Mouse (Mus musculus) kidney, postnatal 10 days (tissue): Measurements from ENCODE around the gene Vps18.
A peak's percentile ranks its signal among the peaks of the same experiment; 100 is the strongest.

Source experiments
- DNase-seq: peaks from one replicate; pipeline ENCODE4 v3.0.0; 2021; ENCODE audit warnings: mixed read lengths

Gene Vps18

GRCm38 (mm10) chr2:119292852-119293251 is 4.3 kb downstream of the Vps18 start:
- no peak for DNase-seq

- no peak for DNase-seq
These were observed 4.8 kb downstream of the Vps18 start for GRCm38 (mm10) chr2:119293311-119293710.

- DNase-seq = no peak
These were observed 5.3 kb downstream of the Vps18 start for GRCm38 (mm10) chr2:119293776-119294390.

GRCm38 (mm10) chr2:119294411-119294810 is 5.9 kb downstream of the Vps18 start:
- no peak for DNase-seq

GRCm38 (mm10) chr2:119296756-119297155 is 8.2 kb downstream of the Vps18 start:
- no peak for DNase-seq

GRCm38 (mm10) chr2:119297506-119297905 is 9.0 kb downstream of the Vps18 start:
- DNase-seq = no peak

- DNase-seq = peak; percentile 83
These were observed 9.8 kb downstream of the Vps18 start for GRCm38 (mm10) chr2:119298330-119298729.

GRCm38 (mm10) chr2:119298839-119299238 is 10.3 kb downstream of the Vps18 start:
- DNase-seq = no peak

- DNase-seq = peak; percentile 96
These were observed 11.7 kb downstream of the Vps18 start for GRCm38 (mm10) chr2:119299981-119300818.

GRCm38 (mm10) chr2:119300819-119301493 is 12.4 kb downstream of the Vps18 start:
- DNase-seq = peak; percentile 82

GRCm38 (mm10) chr2:119302876-119303275 is 14.3 kb downstream of the Vps18 start:
- peak; percentile 28 for DNase-seq

- DNase-seq = no peak
These were observed 15.9 kb downstream of the Vps18 start for GRCm38 (mm10) chr2:119304391-119304790.

GRCm38 (mm10) chr2:119304798-119305208 is 16.3 kb downstream of the Vps18 start:
- peak; percentile 92 for DNase-seq

GRCm38 (mm10) chr2:119311544-119311943 is 23.0 kb downstream of the Vps18 start:
- peak; percentile 86 for DNase-seq

- DNase-seq = no peak
These were observed 23.9 kb downstream of the Vps18 start for GRCm38 (mm10) chr2:119312380-119312958.

- peak; percentile 33 for DNase-seq
These were observed 25.4 kb downstream of the Vps18 start for GRCm38 (mm10) chr2:119313780-119314479.

GRCm38 (mm10) chr2:119314742-119315310 is 26.3 kb downstream of the Vps18 start:
- peak; percentile 35 for DNase-seq

GRCm38 (mm10) chr2:119318043-119318710 is 29.6 kb downstream of the Vps18 start:
- DNase-seq = peak; percentile 40

- peak; percentile 71 for DNase-seq
These were observed 32.0 kb downstream of the Vps18 start for GRCm38 (mm10) chr2:119320571-119320970.

- DNase-seq = peak; percentile 53
These were observed 33.4 kb downstream of the Vps18 start for GRCm38 (mm10) chr2:119321771-119322586.
